Mouse (Mus musculus): ENCODE measurements around the gene Lcmt2.

DNA sequence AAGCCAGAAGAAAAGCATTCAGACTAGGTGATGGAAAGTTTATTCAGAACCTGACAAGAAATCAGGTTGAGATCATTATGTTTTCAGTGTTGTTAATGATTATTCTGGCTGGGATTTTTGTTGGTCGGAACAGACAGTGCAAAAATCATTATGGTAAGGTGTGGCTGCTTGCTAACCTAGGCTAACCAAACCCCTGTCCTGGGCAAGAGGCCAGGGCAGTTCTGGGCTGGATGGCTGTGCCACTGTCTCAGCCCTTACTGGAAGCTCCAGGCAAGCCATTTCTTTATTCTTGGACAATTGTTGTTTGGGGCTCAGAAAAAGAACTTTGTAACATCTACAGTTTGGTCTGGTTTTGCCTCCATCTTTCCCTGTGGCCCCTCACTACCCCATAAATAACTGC lies 12.9 kb downstream of the Lcmt2 start:
- TF ChIP-seq CTCF (IDR thresholded peaks at IDR 0.05; ENCODE audit: low read depth, low read length) (no peak), GATA1 (IDR thresholded peaks at IDR 0.05; ENCODE audit: borderline replicate concordance, low read length) (no peak), GATA2 (IDR thresholded peaks at IDR 0.05; ENCODE audit: borderline replicate concordance, low read depth, low read length) (no peak), POLR2AphosphoS5 (IDR thresholded peaks at IDR 0.05; ENCODE audit: insufficient replicate concordance, low read depth, low read length) (no peak), TAL1 (conservative IDR thresholded peaks at IDR 0.05; ENCODE audit: low read depth, low read length) (no peak)

All from G1E (cell line).